Mouse (Mus musculus) embryonic facial prominence, embryonic 12.5 days (tissue): ENCODE data around the gene Uck1. TPM values are rescaled to one million over a fixed set of nuclear protein-coding genes. Genes with fewer than 3 reads are reported as not detected.

Experiments
- ATAC-seq: fragments of 200-750 bp; cut with Nextera tagmentation; 2 replicates; pipeline ENCODE4 v1.8.0; 2017; ENCODE audit not compliant: insufficient number of reproducible peaks, insufficient read depth, low FRiP score, low TSS enrichment
- H3K27ac ChIP-seq: fragments of 300-500 bp; sonication (generic); 2 replicates; pipeline ENCODE4 v1.5.1; 2016; ENCODE audit warnings: mild to moderate bottlenecking
- H3K27me3 ChIP-seq: fragments of 300-500 bp; sonication (generic); 2 replicates; pipeline ENCODE4 v1.6.1; 2016; ENCODE audit warnings: mild to moderate bottlenecking, moderate library complexity
- H3K36me3 ChIP-seq: fragments of 300-500 bp; sonication (generic); 2 replicates; pipeline ENCODE4 v1.6.1; 2016; ENCODE audit warnings: mild to moderate bottlenecking
- H3K4me1 ChIP-seq: fragments of 300-500 bp; sonication (generic); 2 replicates; pipeline ENCODE4 v1.6.1; 2016
- H3K4me2 ChIP-seq: fragments of 300-500 bp; sonication (generic); replicated peaks from 2 replicates; pipeline ENCODE4 v1.6.1; 2016; ENCODE audit warnings: mild to moderate bottlenecking, moderate library complexity
- H3K4me3 ChIP-seq: fragments of 300-500 bp; sonication (generic); 2 replicates; pipeline ENCODE4 v1.5.1; 2016; ENCODE audit warnings: mild to moderate bottlenecking
- H3K9ac ChIP-seq: fragments of 300-500 bp; sonication (generic); 2 replicates; pipeline ENCODE4 v1.6.1; 2016; ENCODE audit warnings: mild to moderate bottlenecking, moderate library complexity
- H3K9me3 ChIP-seq: fragments of 300-500 bp; sonication (generic); 2 replicates; pipeline ENCODE4 v1.6.1; 2016; ENCODE audit warnings: mild to moderate bottlenecking, moderate library complexity
- WGBS: fragments of 180-500 bp; shearing (Covaris S2); methylation state at CpG from one replicate; pipeline ENCODE4 v1.1.7; 2016; 5-methylcytosine and 5-hydroxymethylcytosine counted together
- polyA plus RNA-seq: library from polyadenylated mRNA; unstranded; fragments of >200 nt; fragmentation: Nextera tagmentation; extraction: Ambion mirVana; gene quantifications from 2 replicates; pipeline ENCODE4 v1.2.1, GENCODE M21; 2016

The Uck1 gene
- polyA plus RNA-seq, 1 experiment from 2014 or later, result 69.9 TPM

DNA sequence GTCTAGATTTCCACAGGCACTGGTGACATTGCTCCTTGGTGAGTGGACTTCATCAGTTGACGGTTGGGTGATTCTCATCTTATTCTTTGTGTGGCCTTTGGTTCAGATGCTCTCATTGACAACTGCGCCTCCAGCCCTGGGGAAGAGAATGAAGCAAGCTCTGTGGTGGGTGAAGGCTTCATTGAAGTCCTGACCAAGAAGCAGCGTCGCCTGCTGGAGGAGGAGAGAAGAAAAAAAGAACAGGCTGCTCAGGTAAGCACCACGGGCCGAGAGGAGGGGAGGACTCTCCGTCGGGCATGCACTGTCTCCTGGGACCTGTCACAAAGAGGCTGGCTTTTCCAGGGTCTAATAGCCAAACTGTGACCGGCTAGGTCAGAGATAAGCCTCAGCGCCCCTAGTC, 43.5 kb downstream of the Uck1 start:
- ATAC-seq, result no peak
- H3K4me3 ChIP-seq, result no peak overlapping the region
- H3K4me1 ChIP-seq, result no peaks in the 10 kb centered on the region
- H3K27ac ChIP-seq, result no peak overlapping the region
- no peak overlapping the region for H3K4me2 ChIP-seq
- H3K27me3 ChIP-seq, result no peaks in the 10 kb centered on the region
- H3K9ac ChIP-seq, result no peak overlapping the region
- whole genome bisulfite sequencing, result 79% methylated on average over 10 of the region's 10 CpGs
- peaks cover 100% of the 10 kb centered on the region for H3K36me3 ChIP-seq
- H3K9me3 ChIP-seq, result no peaks in the 10 kb centered on the region

GRCm38 (mm10) chr2:32215576-32215975, 44.4 kb downstream of the Uck1 start:
- no peaks in the 10 kb centered on the region for H3K9me3 ChIP-seq
- peaks cover 95% of the 10 kb centered on the region for H3K36me3 ChIP-seq
- ATAC-seq, result no peak
- no peaks in the 10 kb centered on the region for H3K4me1 ChIP-seq
- WGBS, result 91% methylated on average over 10 of the region's 10 CpGs
- no peak overlapping the region for H3K4me3 ChIP-seq
- no peak overlapping the region for H3K9ac ChIP-seq
- H3K4me2 ChIP-seq, result no peak overlapping the region
- no peak overlapping the region for H3K27ac ChIP-seq
- no peaks in the 10 kb centered on the region for H3K27me3 ChIP-seq

DNA sequence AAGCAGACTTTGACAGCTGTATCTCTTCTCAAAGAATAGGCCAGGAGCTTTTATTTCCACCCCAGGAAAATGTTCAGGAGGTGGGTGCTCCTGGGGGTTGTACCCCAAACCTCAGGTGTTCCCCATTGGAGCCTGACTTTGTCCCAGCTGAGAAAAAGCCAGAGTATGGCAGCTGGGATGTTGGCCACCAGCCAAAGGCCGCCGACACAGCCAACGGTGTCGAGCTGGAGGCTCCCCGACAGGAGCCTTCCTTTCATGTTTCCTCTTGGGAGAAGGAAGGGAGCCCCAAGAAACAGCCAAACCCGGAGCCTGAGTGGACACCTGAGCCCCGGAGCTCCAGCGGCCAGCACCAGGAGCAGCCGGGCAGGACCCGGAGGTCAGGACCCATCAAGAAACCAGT, 47.0 kb downstream of the Uck1 start:
- Histone ChIP-seq H3K9me3 (no peaks in the 10 kb centered on the region), H3K4me1 (no peaks in the 10 kb centered on the region), H3K27ac (no peak overlapping the region), H3K36me3 (peaks cover 95% of the 10 kb centered on the region), H3K4me3 (no peak overlapping the region), H3K9ac (no peak overlapping the region), H3K27me3 (no peaks in the 10 kb centered on the region), H3K4me2 (no peak overlapping the region)
- ATAC-seq, result no peak
- 88% methylated on average over 10 of the region's 10 CpGs for WGBS

- H3K9ac ChIP-seq, result no peak overlapping the region
- 88% methylated on average over 8 of the region's 8 CpGs for WGBS
These were observed 48.3 kb downstream of the Uck1 start for GRCm38 (mm10) chr2:32211689-32212088.

GRCm38 (mm10) chr2:32207682-32208081, 52.3 kb downstream of the Uck1 start:
- no peaks in the 10 kb centered on the region for H3K27me3 ChIP-seq
- 96% methylated on average over 1 of the region's 1 CpGs for WGBS
- no peak overlapping the region for H3K4me3 ChIP-seq
- no peak overlapping the region for H3K27ac ChIP-seq
- H3K4me2 ChIP-seq, result no peak overlapping the region
- H3K36me3 ChIP-seq, result peaks cover 93% of the 10 kb centered on the region
- no peak for ATAC-seq
- no peak overlapping the region for H3K9ac ChIP-seq
- no peaks in the 10 kb centered on the region for H3K9me3 ChIP-seq
- no peaks in the 10 kb centered on the region for H3K4me1 ChIP-seq

More at GRCm38 (mm10) chr2:32211689-32212088, 48.3 kb downstream of the Uck1 start:
- no peak overlapping the region for H3K4me2 ChIP-seq
- no peak overlapping the region for H3K4me3 ChIP-seq
- H3K27me3 ChIP-seq, result no peaks in the 10 kb centered on the region
- H3K9me3 ChIP-seq, result no peaks in the 10 kb centered on the region
- H3K27ac ChIP-seq, result no peak overlapping the region
- H3K36me3 ChIP-seq, result peaks cover 95% of the 10 kb centered on the region
- H3K4me1 ChIP-seq, result no peaks in the 10 kb centered on the region
- no peak for ATAC-seq

Other genes starting within 250 kb of the Uck1 start
- gene Fam78a, start 175.3 kb downstream of the Uck1 start, polyA plus RNA-seq, result 2.6 and 3.2 TPM in 2 replicates
- 7.0 and 7.3 TPM in 2 replicates for gene Plpp7, start 164.6 kb downstream of the Uck1 start, polyA plus RNA-seq
- 81.8 and 83.2 TPM in 2 replicates for gene Prrc2b, start 109.1 kb downstream of the Uck1 start, polyA plus RNA-seq
- gene Pomt1, start 23.6 kb downstream of the Uck1 start, polyA plus RNA-seq, result 30.2 and 32.1 TPM in 2 replicates
- 27.4 and 29.7 TPM in 2 replicates for gene Golga2, start 27.2 kb upstream of the Uck1 start, polyA plus RNA-seq
- 413 TPM in 2 replicates for gene Swi5, start 27.9 kb upstream of the Uck1 start, polyA plus RNA-seq
- 50.6 and 57.8 TPM in 2 replicates for gene Ciz1, start 92.2 kb upstream of the Uck1 start, polyA plus RNA-seq
- 45.0 and 47.8 TPM in 2 replicates for gene Dnm1, start 93.2 kb upstream of the Uck1 start, polyA plus RNA-seq
- 53.9 and 54.6 TPM in 2 replicates for gene 1110008P14Rik, start 121.8 kb upstream of the Uck1 start, polyA plus RNA-seq
- 1.3 and 1.4 TPM in 2 replicates for gene Lcn2, start 128.1 kb upstream of the Uck1 start, polyA plus RNA-seq
- 36.1 and 36.9 TPM in 2 replicates for gene Ptges2, start 135.7 kb upstream of the Uck1 start, polyA plus RNA-seq
- 6.1 and 6.3 TPM in 2 replicates for gene Naif1, start 190.3 kb upstream of the Uck1 start, polyA plus RNA-seq
- gene Slc25a25, start 191.3 kb upstream of the Uck1 start, polyA plus RNA-seq, result 30.2 and 31.5 TPM in 2 replicates